Mouse (Mus musculus) spleen, adult 2 months (tissue): Measurements from ENCODE around the gene Srp14. TPM values are rescaled to one million over a fixed set of nuclear protein-coding genes. Genes with fewer than 3 reads are reported as not detected.

Source experiments
- DNase-seq, 2 experiments: peaks; one replicate each; pipeline versions ENCODE4 v3.0.0 to v3.0.0-alpha.2; 2012 to 2021; ENCODE audit warnings: low spot score in 2 of 2, low read depth in 1 of 2
- H3K27ac ChIP-seq: fragments of 200-500 bp; 2 replicates; pipeline ENCODE4 v1.5.1; 2012; ENCODE audit warnings: low read length, inconsistent platforms; ENCODE audit not compliant: insufficient read depth
- H3K27me3 ChIP-seq: fragments of 200-500 bp; 2 replicates; pipeline ENCODE4 v1.6.1; 2012; ENCODE audit warnings: mild to moderate bottlenecking, moderate library complexity, low read length, inconsistent platforms; ENCODE audit not compliant: control insufficient read depth, insufficient read depth
- H3K36me3 ChIP-seq: fragments of 200-500 bp; 2 replicates; pipeline ENCODE4 v1.6.1; 2012; ENCODE audit warnings: mild to moderate bottlenecking, low read length, inconsistent platforms; ENCODE audit not compliant: control insufficient read depth, insufficient read depth
- H3K4me1 ChIP-seq: fragments of 200-500 bp; 2 replicates; pipeline ENCODE4 v1.6.1; 2011; ENCODE audit warnings: inconsistent platforms; ENCODE audit not compliant: control insufficient read depth, insufficient read depth, insufficient read length
- H3K4me3 ChIP-seq: fragments of 200-500 bp; 2 replicates; pipeline ENCODE4 v1.5.1; 2011; ENCODE audit warnings: mild to moderate bottlenecking, inconsistent platforms; ENCODE audit not compliant: insufficient read depth, insufficient read length; ENCODE audit errors: extremely low read depth
- CTCF ChIP-seq: fragments of 200-500 bp; IDR thresholded peaks from 2 replicates; pipeline ENCODE4 v1.5.1; 2011; ENCODE audit warnings: mild to moderate bottlenecking, inconsistent platforms; ENCODE audit not compliant: insufficient read depth, insufficient read length, insufficient replicate concordance; ENCODE audit errors: extremely low read depth
- POLR2A ChIP-seq: fragments of 200-500 bp; IDR thresholded peaks from 2 replicates; pipeline ENCODE4 v1.6.1; 2011; ENCODE audit warnings: low read depth, low read length, inconsistent platforms
- WGBS: fragments of 180-500 bp; shearing (Covaris S2); methylation state at CpG from one replicate; pipeline ENCODE4 v1.1.7; 2018; 5-methylcytosine and 5-hydroxymethylcytosine counted together
- polyA plus RNA-seq: library from polyadenylated mRNA; depleted of rRNA; stranded (reverse); fragments of >200 nt; gene quantifications from 2 replicates; pipeline ENCODE4 v1.2.3, GENCODE M21; 2012

Gene Srp14
- polyA plus RNA-seq, 1 experiment = 32.0 TPM

GRCm38 (mm10) chr2:118461480-118462165 lies 17.9 kb downstream of the Srp14 start:
- 92% methylated on average over 16 of the region's 16 CpGs for WGBS
- Histone ChIP-seq H3K27me3 (no peaks in the 10 kb centered on the region), H3K4me3 (no peak overlapping the region), H3K4me1 (no peaks in the 10 kb centered on the region), H3K36me3 (peaks cover 28% of the 10 kb centered on the region), H3K27ac (no peak overlapping the region)
- TF ChIP-seq POLR2A (no peak), CTCF (no peak)
- no peak for DNase-seq

GRCm38 (mm10) chr2:118457463-118458261 lies 21.8 kb downstream of the Srp14 start:
- H3K27me3 ChIP-seq = no peaks in the 10 kb centered on the region
- TF ChIP-seq POLR2A (no peak), CTCF (no peak)
- H3K36me3 ChIP-seq = peaks cover 16% of the 10 kb centered on the region
- no peaks in the 10 kb centered on the region for H3K4me1 ChIP-seq
- 94% methylated on average over 13 of the region's 13 CpGs for WGBS
- H3K27ac ChIP-seq = no peak overlapping the region
- DNase-seq = no peak
- H3K4me3 ChIP-seq = no peak overlapping the region

- Histone ChIP-seq H3K36me3 (peaks cover 11% of the 10 kb centered on the region), H3K4me1 (no peaks in the 10 kb centered on the region), H3K4me3 (no peak overlapping the region), H3K27ac (no peak overlapping the region), H3K27me3 (no peaks in the 10 kb centered on the region)
- TF ChIP-seq POLR2A = no peak
- no peak for DNase-seq
- WGBS = 92% methylated on average over 3 of the region's 3 CpGs
Measured at GRCm38 (mm10) chr2:118457029-118457428, 22.5 kb downstream of the Srp14 start.

- Histone ChIP-seq H3K4me1 (no peaks in the 10 kb centered on the region), H3K36me3 (peaks cover 14% of the 10 kb centered on the region), H3K4me3 (no peak overlapping the region), H3K27ac (no peak overlapping the region), H3K27me3 (no peaks in the 10 kb centered on the region)
- no peak for DNase-seq
- 96% methylated on average over 6 of the region's 6 CpGs for WGBS
- TF ChIP-seq POLR2A (no peak), CTCF (no peak)
Measured at GRCm38 (mm10) chr2:118451056-118451455, 28.5 kb downstream of the Srp14 start.

GRCm38 (mm10) chr2:118448181-118448580 lies 31.3 kb downstream of the Srp14 start:
- Histone ChIP-seq H3K27me3 (no peaks in the 10 kb centered on the region), H3K4me3 (no peak overlapping the region), H3K27ac (no peak overlapping the region), H3K36me3 (peaks cover 18% of the 10 kb centered on the region), H3K4me1 (no peaks in the 10 kb centered on the region)
- TF ChIP-seq POLR2A = no peak
- TF ChIP-seq CTCF = no peak
- DNase-seq = no peak
- 95% methylated on average over 12 of the region's 12 CpGs for WGBS

- Histone ChIP-seq H3K4me1 (no peaks in the 10 kb centered on the region), H3K36me3 (peaks cover 18% of the 10 kb centered on the region), H3K27ac (no peak overlapping the region), H3K27me3 (no peaks in the 10 kb centered on the region), H3K4me3 (no peak overlapping the region)
- WGBS = 92% methylated on average over 13 of the region's 13 CpGs
- TF ChIP-seq CTCF (no peak), POLR2A (no peak)
- no peak for DNase-seq
Measured at GRCm38 (mm10) chr2:118445696-118446674, 33.5 kb downstream of the Srp14 start.
